Mouse (Mus musculus): ENCODE measurements at regions not wholly inside any gene's neighbourhood (a gene's known extent, or its start where the extent isn't known, plus 50 kb on each side); places are given as distances from the start of the nearest gene placed in this dataset.
"Not testable (repeated sequence)": the region's sequence is repeated elsewhere in the genome, so short reads cannot be mapped to it uniquely, and the experiment has no call there.

GRCm38 (mm10) chr13:81022410-81022809 lies 139.2 kb downstream of the Arrdc3 start:
- Histone ChIP-seq H3K4me1 (no peaks in the 10 kb centered on the region), H3K27ac (no peak overlapping the region), H3K4me3 (no peak overlapping the region), H3K9me3 (no peaks in the 10 kb centered on the region), H3K27me3 (ENCODE audit: insufficient read depth, poor library complexity, severe bottlenecking) (no peaks in the 10 kb centered on the region), H3K36me3 (no peaks in the 10 kb centered on the region)
- DNase-seq (ENCODE audit: low spot score): no peak
- 55% methylated on average over 1 of the region's 1 CpGs for WGBS

DNA sequence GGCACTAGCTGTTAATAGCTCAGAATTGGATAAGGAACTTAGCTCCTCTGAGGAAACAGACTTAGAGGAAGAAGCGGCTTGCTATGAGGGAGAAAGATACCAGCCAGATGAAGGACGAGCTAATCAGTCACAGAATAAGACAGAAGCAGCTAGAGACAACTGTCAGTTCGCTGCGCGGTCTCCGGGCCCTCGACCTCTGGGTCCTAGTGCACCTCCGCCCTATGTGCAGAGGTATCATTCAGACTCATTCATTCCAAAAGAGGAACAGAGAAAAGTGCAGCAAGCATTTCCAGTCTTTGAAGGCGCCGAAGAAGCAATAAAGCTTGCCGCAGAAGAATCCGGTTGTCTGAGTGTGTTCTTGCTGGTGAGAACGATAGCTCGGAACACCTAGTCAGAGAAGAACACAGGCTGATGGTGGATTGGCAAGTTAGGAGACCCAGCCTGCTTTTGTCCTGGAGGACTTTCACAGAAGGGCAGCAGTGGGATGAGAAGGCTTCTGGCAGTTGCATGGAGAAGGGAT lies 142.1 kb downstream of the Arrdc3 start:
- not testable (repeated sequence) for H3K4me3 ChIP-seq; H3K27ac ChIP-seq; H3K27me3 ChIP-seq (ENCODE audit: insufficient read depth, poor library complexity, severe bottlenecking); H3K9me3 ChIP-seq; DNase-seq (ENCODE audit: low spot score); H3K4me1 ChIP-seq; H3K36me3 ChIP-seq
- WGBS: 87% methylated on average over 14 of the region's 14 CpGs

DNA sequence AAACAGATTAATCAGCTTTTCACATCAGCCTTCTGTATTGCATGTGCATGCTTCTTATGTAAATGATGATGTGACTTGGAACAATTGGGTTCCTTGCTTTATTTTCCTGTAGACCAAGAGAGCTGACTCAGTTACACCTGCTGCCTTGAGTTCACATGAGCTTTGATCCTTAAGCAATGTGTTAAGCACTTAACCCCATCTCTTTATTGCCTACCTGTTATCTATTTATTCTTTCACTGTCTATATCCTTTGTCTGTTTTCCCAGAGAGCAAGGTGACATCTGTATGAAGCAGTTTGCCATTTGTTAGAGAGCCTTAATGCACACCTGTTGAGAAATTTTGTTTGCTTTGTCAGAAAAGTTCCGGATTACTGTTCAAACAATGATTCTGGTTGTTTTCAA lies 154.1 kb downstream of the Arrdc3 start:
- H3K27ac ChIP-seq: no peak overlapping the region
- no peaks in the 10 kb centered on the region for H3K9me3 ChIP-seq
- no peaks in the 10 kb centered on the region for H3K27me3 ChIP-seq (ENCODE audit: insufficient read depth, poor library complexity, severe bottlenecking)
- no peaks in the 10 kb centered on the region for H3K4me1 ChIP-seq
- no peaks in the 10 kb centered on the region for H3K36me3 ChIP-seq
- WGBS: 90% methylated on average over 1 of the region's 1 CpGs
- no peak overlapping the region for H3K4me3 ChIP-seq
- no peak for DNase-seq (ENCODE audit: low spot score)

DNA sequence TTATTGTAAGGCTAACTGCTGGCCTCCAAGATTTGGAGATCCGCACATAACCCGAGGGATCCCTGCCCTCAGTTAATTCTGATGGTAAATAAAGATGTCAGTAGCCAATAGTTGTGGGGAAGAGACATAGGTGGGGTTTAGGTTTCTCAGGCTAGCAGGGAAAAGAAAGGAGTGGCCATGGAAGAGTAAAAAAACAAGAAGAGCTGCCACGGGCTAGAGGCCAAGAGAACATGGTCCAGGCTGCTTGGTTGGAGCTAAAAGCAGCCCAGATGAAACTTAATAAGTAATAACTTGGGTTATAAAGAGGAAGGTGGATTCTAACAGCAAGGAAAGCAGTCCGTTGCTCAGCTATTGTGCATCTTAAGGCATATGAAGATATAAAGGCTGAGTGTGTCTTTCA lies 155.6 kb downstream of the Arrdc3 start:
- Histone ChIP-seq H3K27me3 (ENCODE audit: insufficient read depth, poor library complexity, severe bottlenecking) (no peaks in the 10 kb centered on the region), H3K36me3 (no peaks in the 10 kb centered on the region), H3K4me1 (no peaks in the 10 kb centered on the region), H3K4me3 (no peak overlapping the region), H3K27ac (no peak overlapping the region), H3K9me3 (no peaks in the 10 kb centered on the region)
- no peak for DNase-seq (ENCODE audit: low spot score)
- WGBS: 79% methylated on average over 4 of the region's 4 CpGs

GRCm38 (mm10) chr13:81040494-81040893 lies 157.3 kb downstream of the Arrdc3 start:
- Histone ChIP-seq H3K27ac (no peak overlapping the region), H3K9me3 (no peaks in the 10 kb centered on the region), H3K36me3 (no peaks in the 10 kb centered on the region), H3K4me3 (no peak overlapping the region), H3K27me3 (ENCODE audit: insufficient read depth, poor library complexity, severe bottlenecking) (no peaks in the 10 kb centered on the region), H3K4me1 (no peaks in the 10 kb centered on the region)
- no peak for DNase-seq (ENCODE audit: low spot score)

DNA sequence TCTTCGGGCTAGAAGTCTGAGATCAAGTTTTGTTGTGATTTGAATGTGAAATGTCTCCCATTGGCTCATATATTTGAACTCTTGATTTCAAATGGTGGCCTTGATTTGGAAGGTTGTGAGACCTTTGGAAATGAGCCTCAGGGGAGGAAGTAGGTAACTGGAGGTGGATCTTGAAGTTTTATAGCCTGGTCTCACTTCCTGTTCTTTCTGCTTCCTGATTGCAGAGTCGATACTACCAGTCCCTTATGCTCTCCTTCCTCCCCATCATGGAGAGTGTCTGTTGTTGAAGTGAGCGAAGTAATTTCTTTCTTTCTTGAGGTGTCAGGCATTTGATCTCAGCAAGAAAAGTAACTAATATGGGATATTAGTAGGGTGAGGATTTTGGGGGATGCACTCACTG lies 158.5 kb downstream of the Arrdc3 start:
- WGBS: 78% methylated on average over 3 of the region's 3 CpGs
- Histone ChIP-seq H3K9me3 (no peaks in the 10 kb centered on the region), H3K36me3 (no peaks in the 10 kb centered on the region), H3K27me3 (ENCODE audit: insufficient read depth, poor library complexity, severe bottlenecking) (no peaks in the 10 kb centered on the region), H3K27ac (no peak overlapping the region), H3K4me3 (no peak overlapping the region), H3K4me1 (no peaks in the 10 kb centered on the region)
- no peak for DNase-seq (ENCODE audit: low spot score)
